In the genomic region with DNA sequence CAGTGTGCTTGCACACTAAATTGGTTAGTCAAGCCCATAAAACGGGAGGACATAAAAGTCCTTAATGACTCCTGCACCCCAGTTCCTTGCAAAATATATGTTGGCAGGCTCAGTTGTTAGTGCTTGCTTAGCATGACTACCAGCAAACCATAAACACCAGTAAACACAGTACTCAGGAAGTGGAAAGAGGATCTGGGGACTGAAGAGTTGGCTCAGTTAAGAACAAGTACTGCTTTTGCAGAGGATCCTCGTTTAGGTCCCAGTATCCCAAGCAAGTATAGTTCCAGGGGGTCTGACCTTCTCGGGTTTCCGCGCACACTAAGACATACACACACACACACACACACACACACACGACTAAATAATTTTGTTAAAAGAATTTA, we compare ENCODE assay signal across 8 mouse cellular contexts. TPM values are rescaled to one million over a fixed set of nuclear protein-coding genes. Genes with fewer than 3 reads are reported as not detected.
A peak's percentile ranks its signal among the peaks of the same experiment; 100 is the strongest.
DNase-seq lines count a peak whose midpoint lies in the region; ATAC-seq and TF ChIP-seq lines count a peak whose summit lies in the region.

No protein-coding gene starts in this region.

- peaks cover 0 to 22% of the 10 kb centered on the region in 2 experiments; a peak in 3 of 4 replicates for H3K4me1 ChIP-seq in heart, embryonic 14.5 days (ENCODE audit: control insufficient read depth in 2 of 2, insufficient read depth in 2 of 2, low read length in 2 of 2)
- peaks cover 1% of the 10 kb centered on the region; the same call in 1 of the 2 replicates for H3K4me1 ChIP-seq in bone marrow, adult 2 months (ENCODE audit: control insufficient read depth, insufficient read depth, low read length)
- peaks cover 39% of the 10 kb centered on the region for H3K4me1 ChIP-seq in hindbrain, embryonic 15.5 days (replicated peaks)
- peaks cover 30% of the 10 kb centered on the region for H3K4me1 ChIP-seq in midbrain, embryonic 13.5 days (replicated peaks)

- no peak for TF ChIP-seq CTCF in bone marrow, adult 2 months (IDR thresholded peaks at IDR 0.05; ENCODE audit: control insufficient read depth, insufficient read depth, low read length)

- peak overlapping the region; percentile 93 for H3K4me2 ChIP-seq in heart, embryonic 14.5 days (ENCODE audit: low read length)
- peak overlapping the region; percentile 82 for H3K4me2 ChIP-seq in hindbrain, embryonic 15.5 days
- H3K4me2 ChIP-seq in midbrain, embryonic 13.5 days (replicated peaks): peak overlapping the region; percentile 88

- H3K27me3 ChIP-seq in heart, embryonic 14.5 days (ENCODE audit: control insufficient read depth, insufficient read depth, low read length): no peaks in the 10 kb centered on the region
- H3K27me3 ChIP-seq in hindbrain, embryonic 15.5 days: no peaks in the 10 kb centered on the region
- no peaks in the 10 kb centered on the region for H3K27me3 ChIP-seq in midbrain, embryonic 13.5 days

- no peak for TF ChIP-seq POLR2A in bone marrow, adult 2 months (IDR thresholded peaks at IDR 0.05; ENCODE audit: borderline replicate concordance, control insufficient read depth, low read depth, low read length)

- H3K36me3 ChIP-seq in heart, embryonic 14.5 days (ENCODE audit: control insufficient read depth, insufficient read depth, low read length): peaks cover 34% of the 10 kb centered on the region
- H3K36me3 ChIP-seq in hindbrain, embryonic 15.5 days: peaks cover 20% of the 10 kb centered on the region
- peaks cover 31% of the 10 kb centered on the region for H3K36me3 ChIP-seq in midbrain, embryonic 13.5 days

- DNase-seq in heart, adult 18-20 months: no peak
- no peak for DNase-seq in adipocyte (ENCODE audit: low spot score)
- DNase-seq in retina, postnatal 1 day: no peak
- no peak for DNase-seq in urinary bladder, postnatal 36 days (ENCODE audit: low spot score in 2 of 2)

- H3K4me3 ChIP-seq in heart, embryonic 14.5 days (ENCODE audit: control insufficient read depth in 1 of 2, insufficient read depth in 1 of 2, low read depth in 1 of 2, low read length in 2 of 2): peak overlapping the region; percentile 70 to 93
- peak overlapping the region; percentile 97 for H3K4me3 ChIP-seq in bone marrow, adult 2 months (replicated peaks; ENCODE audit: control insufficient read depth, low read depth, low read length)
- H3K4me3 ChIP-seq in hindbrain, embryonic 15.5 days: peak overlapping the region; percentile 65
- H3K4me3 ChIP-seq in midbrain, embryonic 13.5 days (replicated peaks): peak overlapping the region; percentile 79

- no peaks in the 10 kb centered on the region for H3K9me3 ChIP-seq in heart, embryonic 14.5 days (ENCODE audit: control insufficient read depth, low read length)
- no peaks in the 10 kb centered on the region for H3K9me3 ChIP-seq in hindbrain, embryonic 15.5 days
- no peaks in the 10 kb centered on the region for H3K9me3 ChIP-seq in midbrain, embryonic 13.5 days

- WGBS in heart, embryonic 14.5 days: 34% methylated on average over 6 of the region's 6 CpGs
- WGBS in bone marrow, adult 2 months: 25% methylated on average over 6 of the region's 6 CpGs
- 39% methylated on average over 6 of the region's 6 CpGs for WGBS in hindbrain, embryonic 15.5 days
- 46% methylated on average over 6 of the region's 6 CpGs for WGBS in midbrain, embryonic 13.5 days

- peak overlapping the region; percentile 26 to 60 for H3K27ac ChIP-seq in heart, embryonic 14.5 days (replicated peaks in 1 of 2; ENCODE audit: control insufficient read depth in 1 of 2, insufficient read depth in 1 of 2, low read depth in 2 of 2, low read length in 2 of 2)
- peak overlapping the region; percentile 88 for H3K27ac ChIP-seq in bone marrow, adult 2 months (ENCODE audit: control insufficient read depth, insufficient read depth, low read depth, low read length, poor library complexity)
- peak overlapping the region; percentile 70; the same call in 1 of the 2 replicates for H3K27ac ChIP-seq in hindbrain, embryonic 15.5 days (replicated peaks)
- peak overlapping the region; percentile 83; the same call in 1 of the 2 replicates for H3K27ac ChIP-seq in midbrain, embryonic 13.5 days

- ATAC-seq in heart, embryonic 14.5 days (ENCODE audit: insufficient number of reproducible peaks, insufficient read depth, low FRiP score, low read depth): peak; percentile 10; the same call in 1 of the 2 replicates
- ATAC-seq in hindbrain, embryonic 15.5 days (ENCODE audit: low FRiP score, low read depth): no peak
- no peak for ATAC-seq in midbrain, embryonic 13.5 days

- peak overlapping the region; percentile 52; the same call in 1 of the 2 replicates for H3K9ac ChIP-seq in heart, embryonic 14.5 days (ENCODE audit: low read length)
- H3K9ac ChIP-seq in hindbrain, embryonic 15.5 days: peak overlapping the region; percentile 33; the same call in 1 of the 2 replicates
- H3K9ac ChIP-seq in midbrain, embryonic 13.5 days (replicated peaks): no peak overlapping the region; the same call in 1 of the 2 replicates

RNA-seq across cellular contexts. Expression of a gene that starts 0.4 kb away (rescaled TPM):
- 54.9 and 56.4 TPM in 2 replicates for polyA plus RNA-seq in heart, embryonic 14.5 days (2014; fragmentation: Nextera tagmentation; extraction: Ambion mirVana)
- 10 to 100 TPM; 14.5 to 17.4 TPM for total RNA-seq in heart, adult 18-20 months (2021)
- polyA plus RNA-seq in bone marrow, adult 2 months (2011; ENCODE audit: insufficient read depth, insufficient read length, low replicate concordance, missing spikeins): 12.4 and 13.7 TPM in 2 replicates
- polyA plus RNA-seq in hindbrain, embryonic 15.5 days (2015; fragmentation: Nextera tagmentation; extraction: Ambion mirVana): 123 and 125 TPM in 2 replicates
- 133 and 141 TPM in 2 replicates for polyA plus RNA-seq in midbrain, embryonic 13.5 days (2015; fragmentation: Nextera tagmentation; extraction: Ambion mirVana)

RNA-seq across cellular contexts. Expression of a gene that starts 38.9 kb away (rescaled TPM):
- polyA plus RNA-seq in heart, embryonic 14.5 days (2014; fragmentation: Nextera tagmentation; extraction: Ambion mirVana): 101 and 105 TPM in 2 replicates
- 100 to 1,000 TPM; 122 TPM for total RNA-seq in heart, adult 18-20 months (2021)
- polyA plus RNA-seq in bone marrow, adult 2 months (2011; ENCODE audit: insufficient read depth, insufficient read length, low replicate concordance, missing spikeins): 60.5 and 119 TPM in 2 replicates
- polyA plus RNA-seq in hindbrain, embryonic 15.5 days (2015; fragmentation: Nextera tagmentation; extraction: Ambion mirVana): 185 and 196 TPM in 2 replicates
- polyA plus RNA-seq in midbrain, embryonic 13.5 days (2015; fragmentation: Nextera tagmentation; extraction: Ambion mirVana): 182 and 203 TPM in 2 replicates

RNA-seq across cellular contexts. Expression of a gene that starts 38.9 kb away (rescaled TPM):
- polyA plus RNA-seq in heart, embryonic 14.5 days (2014; fragmentation: Nextera tagmentation; extraction: Ambion mirVana): 9.1 and 10.9 TPM in 2 replicates
- total RNA-seq in heart, adult 18-20 months (2021): 10 to 100 TPM; 11.4 to 13.3 TPM
- polyA plus RNA-seq in bone marrow, adult 2 months (2011; ENCODE audit: insufficient read depth, insufficient read length, low replicate concordance, missing spikeins): 5.4 and 5.9 TPM in 2 replicates
- polyA plus RNA-seq in hindbrain, embryonic 15.5 days (2015; fragmentation: Nextera tagmentation; extraction: Ambion mirVana): 8.6 and 9.9 TPM in 2 replicates
- polyA plus RNA-seq in midbrain, embryonic 13.5 days (2015; fragmentation: Nextera tagmentation; extraction: Ambion mirVana): 9.8 TPM in 2 replicates

RNA-seq across cellular contexts. Expression of a gene that starts 47.1 kb away (rescaled TPM):
- 1.1 and 1.3 TPM in 2 replicates for polyA plus RNA-seq in heart, embryonic 14.5 days (2014; fragmentation: Nextera tagmentation; extraction: Ambion mirVana)
- total RNA-seq in heart, adult 18-20 months (2021): not detected
- polyA plus RNA-seq in bone marrow, adult 2 months (2011; ENCODE audit: insufficient read depth, insufficient read length, low replicate concordance, missing spikeins): not detected in 2 replicates
- 1.3 and 1.9 TPM in 2 replicates for polyA plus RNA-seq in hindbrain, embryonic 15.5 days (2015; fragmentation: Nextera tagmentation; extraction: Ambion mirVana)
- 1.7 and 2.4 TPM in 2 replicates for polyA plus RNA-seq in midbrain, embryonic 13.5 days (2015; fragmentation: Nextera tagmentation; extraction: Ambion mirVana)
